Mouse (Mus musculus) layer of hippocampus, adult 2 months (tissue): ENCODE results near the gene Tm7sf2. TPM values are rescaled to one million over a fixed set of nuclear protein-coding genes. Genes with fewer than 3 reads are reported as not detected.

Experiments
- DNase-seq, 2 experiments: peaks; one replicate each; pipeline ENCODE4 v3.0.0; 2022; ENCODE audit warnings: low spot score in 2 of 2
- H3K27ac ChIP-seq: fragments of 200-600 bp; 2 replicates; pipeline ENCODE4 v1.8.1; 2022
- H3K4me3 ChIP-seq: fragments of 200-600 bp; 2 replicates; pipeline ENCODE4 v1.8.1; 2022; ENCODE audit warnings: mild to moderate bottlenecking
- CTCF ChIP-seq: fragments of 200-600 bp; conservative IDR thresholded peaks from 2 replicates; pipeline ENCODE4 v1.8.1; 2022; ENCODE audit warnings: antibody characterized with exemption, mild to moderate bottlenecking, moderate library complexity
- long read RNA-seq, 2 experiments: library from polyadenylated mRNA; stranded (forward); transcript quantifications; one replicate each; pipeline ENCODE4 v2.0.0; 2021; ENCODE audit warnings: borderline mapping rate in 2 of 2
- total RNA-seq, 2 experiments: library from RNA; stranded (reverse); gene quantifications; 2 replicates each; pipeline ENCODE4 v1.2.3; 2021

Tm7sf2 gene
- total RNA-seq, result 10 to 100 TPM; 25.3 to 26.0 TPM
- long read RNA-seq, experiment 1, partial matches to known transcripts, result 7 of 15 reads
- long read RNA-seq, experiment 1, other reads (novel, unspliced or antisense), result 6 of 15 reads
- long read RNA-seq, experiment 2, transcript Tm7sf2-201 (10 exons, 1,471 nt), result major isoform, 6 of 9 reads
- long read RNA-seq, experiment 2, partial matches to known transcripts, result 0 of 9 reads
- long read RNA-seq, experiment 2, other reads (novel, unspliced or antisense), result 1 of 9 reads

DNA sequence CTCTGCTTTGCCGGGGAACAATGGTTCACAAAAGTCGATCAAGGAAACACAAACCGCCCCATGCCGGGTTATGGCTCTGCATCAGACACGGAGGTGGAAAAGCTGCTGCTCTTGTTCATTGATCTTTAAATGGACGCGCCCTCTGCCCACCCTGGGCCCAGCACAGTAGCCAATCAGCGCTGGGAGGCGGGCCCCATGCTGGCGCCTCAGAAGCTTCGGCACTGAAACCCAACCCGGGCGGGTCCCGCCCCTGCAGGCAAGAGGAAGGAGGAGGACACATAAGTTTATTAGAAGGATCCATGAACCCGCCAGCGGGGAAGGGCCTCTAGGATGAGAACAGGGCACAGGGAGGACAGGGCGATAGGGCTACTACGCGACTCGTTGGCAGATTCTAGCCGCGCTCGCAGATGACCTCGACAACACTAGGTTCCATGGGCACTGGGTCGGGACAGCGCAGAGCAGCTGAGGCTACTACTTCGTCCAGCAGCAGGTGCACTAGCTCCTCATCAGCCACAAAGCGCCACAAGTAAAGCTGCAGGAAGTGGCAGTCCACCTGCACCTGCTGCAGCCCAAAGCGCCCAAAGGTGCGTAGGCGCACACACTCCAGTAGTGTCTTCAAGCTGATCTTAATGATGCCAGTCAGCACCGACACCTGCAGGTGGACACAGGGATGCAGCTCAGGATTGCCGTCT lies at the start of gene Tm7sf2:
Tm7sf2 (minus strand) TSS at position 650 of the 692 bp plus-strand sequence.
- DNase-seq, result peak; percentile 86 to 88
- peak within 1 kb of the TSS; percentile 87 for H3K27ac ChIP-seq
- peak; percentile 35 for TF ChIP-seq CTCF
- peak within 1 kb of the TSS; percentile 57 for H3K4me3 ChIP-seq

GRCm38 (mm10) chr19:6117346-6117985 lies 49.3 kb upstream of the Tm7sf2 start:
- peak overlapping the region; percentile 80 for H3K4me3 ChIP-seq
- H3K27ac ChIP-seq, result peak overlapping the region; percentile 95
- TF ChIP-seq CTCF, result no peak
- DNase-seq, result no peak

GRCm38 (mm10) chr19:6116113-6116850 lies 48.1 kb upstream of the Tm7sf2 start:
- no peak for DNase-seq

DNA sequence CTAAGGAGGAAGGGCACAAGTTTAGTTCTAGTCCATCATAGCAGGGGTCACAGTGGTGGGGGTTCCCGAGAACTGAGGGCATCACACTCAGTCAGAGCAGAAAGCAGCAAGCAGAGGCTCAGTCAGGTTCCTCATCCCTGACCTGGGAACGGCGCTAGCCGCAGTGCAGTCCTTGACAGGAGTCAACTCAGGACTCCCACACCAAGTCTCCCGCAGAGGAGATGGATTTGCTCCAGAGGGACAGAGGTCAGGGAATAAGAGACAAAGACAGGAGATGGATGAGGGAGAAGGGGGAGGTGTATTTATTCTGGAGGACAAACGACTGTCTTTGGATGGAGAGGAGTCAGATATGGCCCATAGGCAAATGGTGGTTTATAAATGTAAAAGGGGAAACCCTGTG lies 44.9 kb upstream of the Tm7sf2 start:
- Histone ChIP-seq H3K4me3 (no peak overlapping the region), H3K27ac (no peak overlapping the region)
- no peak for DNase-seq
- no peak for TF ChIP-seq CTCF

More at GRCm38 (mm10) chr19:6116113-6116850, 48.1 kb upstream of the Tm7sf2 start:
- no peak overlapping the region for H3K4me3 ChIP-seq
- H3K27ac ChIP-seq, result no peak overlapping the region
- no peak for TF ChIP-seq CTCF

- DNase-seq, result no peak
- TF ChIP-seq CTCF, result no peak
- Histone ChIP-seq H3K4me3 (no peak within 1 kb of the TSS), H3K27ac (no peak within 1 kb of the TSS)
Observed at GRCm38 (mm10) chr19:6105586-6105985, 37.4 kb upstream of the Tm7sf2 start, which contains the start of gene Naaladl1. TSS of gene Naaladl1 (plus strand) at chr19:6105782.

DNA sequence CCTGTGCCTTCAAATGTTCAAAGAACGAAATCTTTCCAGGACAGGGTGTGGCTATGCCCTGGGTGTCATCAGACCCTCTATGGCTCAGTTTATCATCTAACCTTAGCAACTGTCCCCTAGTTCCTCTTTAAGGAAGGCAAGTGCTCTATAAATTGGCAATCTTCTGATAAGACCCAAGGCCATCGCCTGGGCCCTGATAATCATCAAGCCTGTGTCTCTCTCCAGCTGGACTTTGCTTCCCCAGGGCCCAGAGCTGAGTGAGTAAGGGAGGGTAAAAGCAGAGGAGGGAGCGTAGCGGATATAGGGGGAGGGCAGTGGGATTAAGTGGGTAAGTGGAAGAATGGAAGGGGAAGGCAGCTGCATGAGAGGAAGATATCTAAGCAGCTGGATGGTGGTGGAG lies 36.3 kb upstream of the Tm7sf2 start:
- no peak for TF ChIP-seq CTCF
- Histone ChIP-seq H3K27ac (no peak overlapping the region), H3K4me3 (no peak overlapping the region)
- no peak for DNase-seq

- TF ChIP-seq CTCF, result no peak
- DNase-seq, result no peak
- no peak overlapping the region for H3K27ac ChIP-seq
- H3K4me3 ChIP-seq, result no peak overlapping the region
Observed at GRCm38 (mm10) chr19:6102169-6102853, 34.1 kb upstream of the Tm7sf2 start.

- H3K4me3 ChIP-seq, result no peak overlapping the region
- H3K27ac ChIP-seq, result no peak overlapping the region
- no peak for TF ChIP-seq CTCF
- no peak for DNase-seq
Observed at GRCm38 (mm10) chr19:6101186-6101585, 33.0 kb upstream of the Tm7sf2 start.

DNA sequence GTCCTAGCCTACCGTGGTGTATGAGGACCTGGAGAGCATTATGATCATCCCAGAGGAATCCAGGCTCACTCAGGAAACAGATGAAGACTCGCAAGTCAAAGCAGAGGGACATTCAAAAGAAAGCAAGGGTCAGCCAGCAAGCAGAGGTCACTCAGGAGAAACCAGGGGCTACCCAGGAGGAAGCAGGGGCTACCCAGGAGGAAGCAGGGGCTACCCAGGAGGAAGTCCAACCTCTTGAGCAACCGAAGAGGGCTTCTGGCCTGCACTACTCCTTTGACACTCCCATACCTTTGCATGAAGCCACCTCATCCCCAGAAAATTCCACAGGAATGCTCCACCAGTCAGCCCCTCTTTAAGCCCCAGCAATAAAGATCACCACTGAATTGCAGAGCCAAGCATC lies 29.7 kb upstream of the Tm7sf2 start:
- no peak for TF ChIP-seq CTCF
- no peak overlapping the region for H3K4me3 ChIP-seq
- no peak overlapping the region for H3K27ac ChIP-seq
- DNase-seq, result no peak

DNA sequence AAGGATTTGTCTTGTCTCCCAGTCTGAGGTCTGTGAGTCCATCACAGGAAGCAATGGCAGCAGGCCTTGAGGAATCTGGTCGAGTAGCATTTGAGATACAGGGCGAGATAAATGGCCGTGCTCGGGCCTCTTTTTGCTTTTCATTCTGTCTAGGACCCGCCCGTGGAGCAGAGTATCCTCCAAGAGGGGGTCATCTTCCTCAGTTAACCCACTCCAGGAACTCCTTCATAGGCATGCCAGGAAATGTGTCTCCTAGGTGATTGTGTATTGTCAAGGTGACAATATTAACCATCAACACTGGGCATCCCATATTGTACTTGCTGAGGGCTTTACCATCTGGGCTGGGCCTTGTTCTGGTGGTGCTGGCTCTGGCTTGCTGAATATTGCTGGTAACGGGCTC lies 25.9 kb upstream of the Tm7sf2 start, which contains the start of gene AC131692.1:
AC131692.1 (plus strand) TSS at position 301 of the 400 bp plus-strand sequence.
- TF ChIP-seq CTCF, result no peak
- H3K27ac ChIP-seq, result no peak within 1 kb of the TSS
- DNase-seq, result no peak
- no peak within 1 kb of the TSS for H3K4me3 ChIP-seq

- DNase-seq, result no peak
- no peak overlapping the region for H3K4me3 ChIP-seq
- no peak for TF ChIP-seq CTCF
Observed at GRCm38 (mm10) chr19:6088841-6089240, 20.7 kb upstream of the Tm7sf2 start.

DNA sequence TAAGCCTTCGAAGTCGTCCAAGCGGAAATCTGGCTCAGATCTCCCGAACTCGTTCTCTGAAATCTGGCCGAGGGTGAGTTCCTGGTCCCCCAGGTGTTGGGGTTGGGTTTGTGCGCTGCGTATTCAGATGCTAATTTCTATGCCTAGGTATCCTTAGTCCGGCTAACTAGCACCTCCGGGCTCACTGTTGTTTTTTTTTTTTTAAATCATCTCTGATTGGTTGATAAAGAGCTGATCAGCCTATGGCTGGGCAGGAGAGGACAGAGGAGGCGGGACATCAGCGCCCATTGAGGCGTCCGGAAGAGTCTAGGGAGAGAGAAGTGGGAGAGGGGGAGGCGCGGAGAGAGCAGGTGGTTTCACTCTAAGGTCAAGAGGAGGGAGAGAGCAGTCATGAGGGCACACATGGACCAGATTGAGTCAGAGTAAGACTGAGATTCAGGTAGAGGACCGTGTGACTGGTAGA lies 17.3 kb upstream of the Tm7sf2 start:
- no peak for TF ChIP-seq CTCF
- Histone ChIP-seq H3K4me3 (peak overlapping the region; percentile 70), H3K27ac (no peak overlapping the region)
- DNase-seq, result no peak

More at GRCm38 (mm10) chr19:6088841-6089240, 20.7 kb upstream of the Tm7sf2 start:
- H3K27ac ChIP-seq, result no peak overlapping the region
